Comparison of ENCODE assay signal across 23 mouse cellular contexts in the genomic region with DNA sequence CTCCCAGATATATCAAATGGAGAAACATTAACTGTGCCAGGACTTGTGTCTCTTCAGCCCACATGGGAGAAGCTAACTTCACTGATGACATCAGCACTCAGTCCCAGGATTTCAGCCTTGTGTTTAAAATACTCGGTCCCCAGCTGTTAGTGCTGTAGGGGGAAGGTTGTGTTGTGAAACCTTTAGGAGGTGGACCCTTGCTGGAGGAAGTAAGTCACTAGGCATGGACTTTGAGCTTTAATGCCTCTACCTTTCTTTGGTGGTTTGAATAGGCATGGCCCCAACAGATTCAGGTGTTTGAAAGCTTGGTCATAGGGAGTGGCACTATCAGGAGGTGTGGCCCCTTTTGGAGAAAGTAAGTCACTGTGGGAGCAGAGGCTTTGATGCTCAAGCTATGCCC. TPM values are rescaled to one million over a fixed set of nuclear protein-coding genes. Genes with fewer than 3 reads are reported as not detected.
"Had no signal": no experiment of that assay in that cellular context is flagged by ENCODE, and none has a peak within 500 bp of the region (broad histone marks: within the 10 kb centered on the region; RNA-seq: fewer than 3 reads in every experiment).

No protein-coding gene starts in this region.

- DNase-seq: kidney, adult 2 months; kidney, postnatal 25 days; layer of hippocampus, postnatal 36 days; left cerebral cortex, postnatal 4 days; liver, postnatal 0 days; lung, embryonic 14.5 days; right cerebral cortex, adult 18-20 months; right cerebral cortex, postnatal 25 days; thymus, adult 18-20 months; thymus, postnatal 36 days had no signal

- H3K36me3 ChIP-seq: limb, embryonic 12.5 days; limb, embryonic 15.5 days; midbrain, embryonic 12.5 days; midbrain, embryonic 15.5 days; neural tube, embryonic 12.5 days; neural tube, embryonic 15.5 days had no signal

- H3K4me2 ChIP-seq: limb, embryonic 12.5 days; limb, embryonic 15.5 days; liver, embryonic 11.5 days; lung, embryonic 14.5 days; midbrain, embryonic 12.5 days; midbrain, embryonic 15.5 days; neural tube, embryonic 12.5 days; neural tube, embryonic 15.5 days had no signal

- H3K4me3 ChIP-seq: left cerebral cortex, adult 2 months; limb, embryonic 12.5 days; limb, embryonic 15.5 days; midbrain, embryonic 12.5 days; midbrain, embryonic 15.5 days; neural tube, embryonic 12.5 days; neural tube, embryonic 15.5 days had no signal

- H3K9me3 ChIP-seq: limb, embryonic 12.5 days; limb, embryonic 15.5 days; megakaryocyte, embryonic 14.5 days; midbrain, embryonic 12.5 days; midbrain, embryonic 15.5 days; neural tube, embryonic 12.5 days; neural tube, embryonic 15.5 days had no signal

- H3K27me3 ChIP-seq: limb, embryonic 12.5 days; limb, embryonic 15.5 days; midbrain, embryonic 15.5 days; neural tube, embryonic 12.5 days; neural tube, embryonic 15.5 days had no signal

- H3K9ac ChIP-seq: limb, embryonic 12.5 days; limb, embryonic 15.5 days; liver, embryonic 14.5 days; liver, postnatal 0 days; lung, embryonic 14.5 days; midbrain, embryonic 12.5 days; midbrain, embryonic 15.5 days; neural tube, embryonic 12.5 days; neural tube, embryonic 15.5 days had no signal

- H3K27ac ChIP-seq: kidney, postnatal 0 days; left cerebral cortex, adult 2 months; limb, embryonic 12.5 days; limb, embryonic 15.5 days; liver, embryonic 14.5 days; macrophage; midbrain, embryonic 12.5 days; midbrain, embryonic 15.5 days; neural tube, embryonic 12.5 days; neural tube, embryonic 15.5 days had no signal

- ATAC-seq: liver, postnatal 0 days; lung, postnatal 0 days; midbrain, embryonic 15.5 days had no signal

RNA-seq across cellular contexts. Expression of a gene that starts 50.1 kb away (rescaled TPM):
- polyA plus RNA-seq: macrophage had no signal
